Mouse (Mus musculus) stomach, embryonic 15.5 days (tissue): ENCODE measurements around the gene Vmn2r105. TPM values are rescaled to one million over a fixed set of nuclear protein-coding genes. Genes with fewer than 3 reads are reported as not detected.

ENCODE experiments used
- ATAC-seq: fragments of 200-750 bp; cut with Nextera tagmentation; 2 replicates; pipeline ENCODE4 v1.8.0; 2017; ENCODE audit warnings: low read depth, moderate number of reproducible peaks, moderate TSS enrichment; ENCODE audit not compliant: insufficient read depth, low FRiP score
- H3K27ac ChIP-seq: fragments of 300-500 bp; sonication (generic); 2 replicates; pipeline ENCODE4 v1.5.1; 2015; ENCODE audit warnings: mild to moderate bottlenecking, inconsistent platforms
- H3K27me3 ChIP-seq: fragments of 300-500 bp; sonication (generic); replicated peaks from 2 replicates; pipeline ENCODE4 v1.6.1; 2015; ENCODE audit warnings: inconsistent platforms
- H3K36me3 ChIP-seq: fragments of 300-500 bp; sonication (generic); 2 replicates; pipeline ENCODE4 v1.6.1; 2015; ENCODE audit warnings: inconsistent platforms
- H3K4me1 ChIP-seq: fragments of 300-500 bp; sonication (generic); 2 replicates; pipeline ENCODE4 v1.6.1; 2015; ENCODE audit warnings: inconsistent platforms
- H3K4me2 ChIP-seq: fragments of 300-500 bp; sonication (generic); 2 replicates; pipeline ENCODE4 v1.6.1; 2015; ENCODE audit warnings: mild to moderate bottlenecking, inconsistent platforms
- H3K4me3 ChIP-seq: fragments of 300-500 bp; sonication (generic); replicated peaks from 2 replicates; pipeline ENCODE4 v1.5.1; 2015; ENCODE audit warnings: inconsistent platforms
- H3K9ac ChIP-seq: fragments of 300-500 bp; sonication (generic); 2 replicates; pipeline ENCODE4 v1.6.1; 2015; ENCODE audit warnings: inconsistent platforms
- H3K9me3 ChIP-seq: fragments of 300-500 bp; sonication (generic); 2 replicates; pipeline ENCODE4 v1.6.1; 2016; ENCODE audit warnings: inconsistent platforms
- WGBS: fragments of 180-500 bp; shearing (Covaris S2); methylation state at CpG from one replicate; pipeline ENCODE4 v1.1.7; 2015; 5-methylcytosine and 5-hydroxymethylcytosine counted together
- polyA plus RNA-seq: library from polyadenylated mRNA; unstranded; fragments of >200 nt; fragmentation: Nextera tagmentation; extraction: Ambion mirVana; gene quantifications from 2 replicates; pipeline ENCODE4 v1.2.1, GENCODE M21; 2015

Gene Vmn2r105
- not detected in 2 replicates for polyA plus RNA-seq

GRCm38 (mm10) chr17:20234952-20235351, at the start of gene Vmn2r105:
Gene Vmn2r105 (minus strand): TSS chr17:20235052.
- Histone ChIP-seq H3K36me3 (no peaks in the 10 kb centered on the region), H3K9me3 (no peaks in the 10 kb centered on the region), H3K27me3 (no peaks in the 10 kb centered on the region), H3K9ac (no peak within 1 kb of the TSS), H3K4me1 (no peaks in the 10 kb centered on the region), H3K4me3 (no peak within 1 kb of the TSS), H3K4me2 (no peak within 1 kb of the TSS), H3K27ac (no peak within 1 kb of the TSS)
- no peak for ATAC-seq
- 73% methylated on average over 2 of the region's 2 CpGs for WGBS

- Histone ChIP-seq H3K36me3 (no peaks in the 10 kb centered on the region), H3K27ac (no peak overlapping the region), H3K4me2 (no peak overlapping the region), H3K4me1 (no peaks in the 10 kb centered on the region), H3K9me3 (no peaks in the 10 kb centered on the region), H3K9ac (no peak overlapping the region), H3K27me3 (no peaks in the 10 kb centered on the region), H3K4me3 (no peak overlapping the region)
- 66% methylated on average over 4 of the region's 4 CpGs for WGBS
- ATAC-seq = no peak
Measured at GRCm38 (mm10) chr17:20255522-20255921, 20.7 kb upstream of the Vmn2r105 start.

- ATAC-seq = no peak
- no peaks in the 10 kb centered on the region for H3K4me1 ChIP-seq
Measured at GRCm38 (mm10) chr17:20182997-20183396, 51.9 kb downstream of the Vmn2r105 start, which contains the start of gene Fpr-rs6. Gene Fpr-rs6 (minus strand): TSS chr17:20183097.

More at GRCm38 (mm10) chr17:20182997-20183396, 51.9 kb downstream of the Vmn2r105 start, which contains the start of gene Fpr-rs6:
- no peaks in the 10 kb centered on the region for H3K36me3 ChIP-seq
- H3K27ac ChIP-seq = no peak within 1 kb of the TSS
- no peaks in the 10 kb centered on the region for H3K9me3 ChIP-seq
- no peak within 1 kb of the TSS for H3K4me3 ChIP-seq
- no peaks in the 10 kb centered on the region for H3K27me3 ChIP-seq
- no peak within 1 kb of the TSS for H3K4me2 ChIP-seq
- H3K9ac ChIP-seq = no peak within 1 kb of the TSS

Other genes with a start within 250 kb of the Vmn2r105 start
- not detected in 2 replicates for gene Vmn2r104, start 186.7 kb downstream of the Vmn2r105 start, polyA plus RNA-seq
- not detected in 2 replicates for gene Fpr-rs7, start 120.8 kb downstream of the Vmn2r105 start, polyA plus RNA-seq
- not detected in 2 replicates for gene Fpr-rs6, start 52.0 kb downstream of the Vmn2r105 start, polyA plus RNA-seq
- not detected in 2 replicates for gene Vmn2r106, start 50.5 kb upstream of the Vmn2r105 start, polyA plus RNA-seq
- gene Vmn2r107, start 110.2 kb upstream of the Vmn2r105 start, polyA plus RNA-seq = not detected in 2 replicates
- not detected in 2 replicates for gene Vmn1r224, start 179.1 kb upstream of the Vmn2r105 start, polyA plus RNA-seq
- gene Vmn2r108, start 246.3 kb upstream of the Vmn2r105 start, polyA plus RNA-seq = not detected in 2 replicates